Mouse (Mus musculus): Measurements from ENCODE around the gene Cebpa.

DNA sequence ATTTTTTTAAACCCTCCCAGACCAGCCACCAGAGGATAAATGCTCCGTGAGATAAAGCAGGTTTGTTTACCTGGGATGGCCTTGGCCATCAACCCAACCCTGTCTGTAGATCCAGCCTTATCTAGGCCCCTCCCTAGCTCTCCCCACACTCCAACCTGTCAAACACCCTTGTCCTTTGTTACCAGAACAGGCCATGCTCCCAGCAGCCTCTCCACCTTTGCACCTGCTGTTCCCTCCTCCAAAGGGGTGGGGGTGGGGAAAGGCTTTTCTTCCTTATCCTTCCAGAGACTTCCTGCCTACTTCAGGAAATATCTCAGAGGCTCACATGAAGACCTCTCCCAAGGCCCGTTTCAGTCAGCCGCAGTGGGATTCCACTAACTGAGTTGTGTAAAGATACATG, 2.6 kb upstream of the Cebpa start:
- TF ChIP-seq CTCF (IDR thresholded peaks at IDR 0.05; ENCODE audit: low read depth, low read length): no peak
- TF ChIP-seq POLR2A (IDR thresholded peaks at IDR 0.05; ENCODE audit: extremely low read depth, insufficient read depth, low read length): no peak

Data from liver, adult 2 months (tissue).